Mouse (Mus musculus) adipocyte (in vitro differentiated cells): ENCODE results near the gene Ogfrl1.

ENCODE experiments used
- DNase-seq: peaks from one replicate; pipeline ENCODE4 v3.0.0-alpha.2; 2016; ENCODE audit warnings: low spot score

Ogfrl1 gene

DNA sequence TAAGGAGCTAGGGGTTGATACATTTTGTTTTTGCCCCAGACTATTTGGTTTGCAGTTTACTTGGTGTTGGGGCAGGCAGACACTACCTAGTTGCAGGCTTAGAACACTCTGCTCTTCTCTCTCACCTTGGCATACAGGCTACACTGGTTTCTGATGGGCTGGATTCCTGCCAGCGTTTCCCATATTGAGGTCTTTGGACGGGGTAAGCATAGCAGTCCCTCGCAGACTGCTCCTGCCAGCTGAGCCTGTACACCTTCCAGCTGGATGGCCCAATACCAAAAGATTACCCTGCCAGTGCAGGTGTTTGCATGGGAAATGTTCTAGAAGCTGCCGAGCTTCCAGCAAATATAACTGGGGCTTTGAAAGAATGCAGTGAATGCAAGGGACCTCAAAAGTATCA, 45.8 kb downstream of the Ogfrl1 start:
- no peak for DNase-seq

DNA sequence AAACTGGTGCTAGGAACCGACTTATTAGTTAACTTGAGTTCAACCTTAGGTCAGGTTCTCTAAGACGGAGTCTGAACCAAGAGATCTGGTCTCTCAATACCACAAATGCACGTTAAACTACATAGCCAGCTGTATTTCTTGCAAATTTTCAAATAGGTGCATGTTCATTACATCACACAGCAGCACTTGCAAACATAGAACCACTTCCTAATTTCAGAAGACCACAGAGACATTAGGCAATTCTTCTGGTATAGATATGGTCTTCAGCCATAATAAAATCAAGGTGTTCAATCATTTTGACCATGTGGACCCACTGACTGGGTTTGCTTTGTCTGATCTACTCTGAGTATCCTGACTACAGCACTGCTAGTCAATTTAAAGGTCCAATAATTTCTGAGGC, 51.9 kb downstream of the Ogfrl1 start:
- no peak for DNase-seq

DNA sequence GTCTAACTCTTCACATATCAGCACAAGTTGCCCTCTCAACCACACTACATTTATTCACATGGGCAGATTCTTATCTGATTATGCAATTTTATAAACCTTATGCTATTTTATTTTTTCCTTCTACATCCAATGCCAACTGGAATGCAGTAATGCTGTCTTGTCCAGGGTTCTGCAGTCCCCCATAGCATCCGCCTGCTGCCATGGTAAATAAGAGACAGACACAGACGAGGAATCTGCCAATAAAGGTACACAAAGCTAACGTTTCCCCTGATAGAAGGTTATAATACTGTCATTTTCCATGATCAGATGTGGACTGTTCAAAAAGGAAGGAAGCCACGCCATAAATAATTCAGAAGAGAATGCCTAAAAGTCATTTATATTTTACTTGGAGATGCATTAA, 54.7 kb downstream of the Ogfrl1 start:
- no peak for DNase-seq

DNA sequence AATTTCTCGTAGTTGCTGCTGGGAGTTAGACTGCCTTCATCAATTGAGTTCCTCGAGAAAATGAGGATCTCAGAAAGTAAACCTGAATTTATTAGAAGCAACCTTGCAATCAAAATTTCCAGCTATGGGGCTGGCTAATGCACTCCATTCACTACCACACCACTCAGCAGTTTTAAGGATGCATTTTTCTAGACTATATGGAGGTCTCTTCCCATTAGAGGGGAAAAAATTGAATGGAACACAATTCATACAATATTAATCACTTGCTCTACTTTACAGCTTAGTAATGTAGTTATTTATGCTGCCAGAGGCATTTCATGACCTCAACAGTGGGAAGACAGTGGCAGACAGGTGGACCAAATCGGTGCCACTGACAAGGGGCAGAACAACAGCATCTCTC, 55.3 kb downstream of the Ogfrl1 start:
- DNase-seq = no peak

DNA sequence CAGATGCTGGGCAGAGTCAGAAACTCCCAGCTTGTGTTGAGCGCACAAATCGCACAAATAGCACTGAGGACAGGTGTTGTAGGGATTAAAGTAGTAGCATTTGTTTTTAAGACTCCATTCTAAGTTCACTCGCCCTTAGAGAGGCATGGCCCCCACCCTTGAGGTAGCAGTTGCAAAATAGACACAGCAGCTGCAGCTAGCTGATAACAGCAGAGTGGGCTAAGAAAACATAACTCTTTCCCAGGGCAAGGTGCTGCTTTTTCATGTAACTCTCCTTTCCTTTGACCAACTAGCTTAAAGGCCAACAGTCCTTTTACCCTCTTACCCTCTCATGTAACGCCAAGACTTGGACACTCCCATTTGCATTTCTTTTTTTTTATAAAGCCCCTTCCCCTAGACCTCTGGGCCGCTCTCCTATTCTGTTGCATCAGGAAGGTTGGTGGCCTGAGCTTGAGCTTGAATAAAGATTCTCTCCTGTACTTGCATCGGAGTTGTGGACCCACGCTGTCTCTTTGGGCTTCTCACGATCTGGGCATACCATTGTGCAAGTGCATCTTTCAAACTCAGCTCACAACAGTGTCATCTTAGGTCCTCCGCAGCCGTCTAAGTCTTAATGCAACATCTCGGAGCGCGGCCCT, 61.7 kb downstream of the Ogfrl1 start:
- no peak for DNase-seq

DNA sequence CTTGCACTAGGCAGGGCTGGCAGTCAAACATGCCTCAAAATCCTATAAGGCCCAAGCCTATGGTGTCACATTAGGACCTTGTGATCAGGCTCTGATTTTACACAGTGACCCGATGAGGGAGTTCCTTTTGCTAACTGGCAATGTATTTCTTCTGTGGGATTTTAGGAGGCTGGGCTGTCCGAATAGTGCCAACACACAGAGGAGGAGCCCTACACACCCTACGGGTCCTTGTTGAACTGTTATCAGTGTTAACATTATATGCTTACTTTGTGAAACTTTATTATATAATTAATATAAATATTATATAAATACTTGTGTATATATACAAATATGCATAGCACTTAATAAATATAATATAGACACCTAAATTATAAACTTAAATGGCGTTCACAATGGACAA, 62.5 kb downstream of the Ogfrl1 start:
- DNase-seq = no peak

DNA sequence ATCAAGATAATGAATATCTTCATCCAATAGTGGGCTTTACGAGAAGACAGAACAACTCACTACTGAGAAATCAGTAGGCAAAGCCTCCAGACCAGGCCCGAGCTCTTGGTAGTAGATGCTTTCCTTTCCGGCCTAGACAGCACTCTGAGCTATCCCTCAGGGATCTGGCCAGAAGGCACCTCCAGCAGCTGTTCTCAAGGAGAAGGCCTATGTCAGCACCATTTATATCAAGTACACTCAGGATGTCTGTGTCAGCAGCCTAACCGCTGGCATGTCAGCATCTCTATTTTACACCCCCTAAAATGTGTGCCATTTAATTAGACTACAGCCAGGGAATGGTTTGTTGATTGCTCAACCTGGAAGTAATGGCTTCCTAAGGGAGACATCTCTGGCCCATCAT, 65.4 kb downstream of the Ogfrl1 start:
- no peak for DNase-seq

DNA sequence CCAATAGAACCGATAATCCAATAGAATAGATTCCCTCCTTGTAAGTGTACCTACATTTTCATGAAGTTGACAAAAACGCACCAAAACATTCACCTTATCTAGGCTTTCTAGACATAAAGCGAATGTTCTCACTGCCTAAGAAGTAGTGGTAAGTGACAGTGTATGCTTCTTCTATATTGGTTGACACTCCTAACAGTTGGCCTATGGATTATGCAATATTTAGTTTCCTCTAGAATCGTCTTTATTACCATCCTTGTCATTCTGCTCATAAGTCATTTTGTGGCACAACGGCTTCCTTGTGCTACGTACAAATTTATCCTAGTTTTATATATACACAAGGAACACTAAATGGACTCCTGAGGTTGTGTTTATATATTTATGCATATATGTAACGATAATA, 72.4 kb downstream of the Ogfrl1 start:
- DNase-seq = no peak

DNA sequence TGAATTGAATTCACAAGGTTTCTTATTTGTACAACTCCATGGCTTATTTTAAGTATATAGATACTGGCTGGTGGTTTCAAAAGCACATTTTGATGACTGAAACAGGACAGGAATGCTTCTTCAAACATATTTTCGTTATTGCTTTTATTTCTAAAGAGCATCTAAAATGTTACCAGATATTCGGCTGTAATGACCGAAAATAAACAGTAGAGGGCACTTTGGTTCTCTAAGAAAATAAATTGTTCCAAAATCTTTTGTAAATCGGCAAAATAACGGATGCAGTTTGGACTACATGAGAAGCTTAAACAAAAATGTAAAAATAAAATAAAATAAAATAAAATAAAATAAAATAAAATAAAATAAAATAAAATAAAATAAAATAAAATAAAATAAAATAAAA, 73.3 kb downstream of the Ogfrl1 start:
- peak; percentile 46 for DNase-seq

DNA sequence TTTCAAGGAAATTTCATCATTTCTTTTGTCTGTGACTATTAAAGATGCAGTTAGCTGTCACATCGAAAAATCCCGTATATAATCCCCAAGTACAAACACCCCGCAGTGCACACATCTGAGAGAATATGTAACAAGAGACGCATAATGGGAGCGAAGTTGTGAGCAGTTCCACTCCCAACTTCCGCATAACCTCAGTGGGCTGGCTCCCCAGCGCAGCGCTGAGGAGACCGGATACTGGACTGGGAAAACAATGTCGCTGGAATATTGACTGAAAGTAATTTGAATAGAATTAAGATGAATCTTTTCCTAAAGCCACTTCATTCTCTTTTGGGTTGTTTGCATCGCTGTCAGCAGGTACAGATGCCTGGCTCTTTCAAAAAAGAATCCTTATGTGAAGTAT, 74.3 kb downstream of the Ogfrl1 start:
- DNase-seq = no peak

DNA sequence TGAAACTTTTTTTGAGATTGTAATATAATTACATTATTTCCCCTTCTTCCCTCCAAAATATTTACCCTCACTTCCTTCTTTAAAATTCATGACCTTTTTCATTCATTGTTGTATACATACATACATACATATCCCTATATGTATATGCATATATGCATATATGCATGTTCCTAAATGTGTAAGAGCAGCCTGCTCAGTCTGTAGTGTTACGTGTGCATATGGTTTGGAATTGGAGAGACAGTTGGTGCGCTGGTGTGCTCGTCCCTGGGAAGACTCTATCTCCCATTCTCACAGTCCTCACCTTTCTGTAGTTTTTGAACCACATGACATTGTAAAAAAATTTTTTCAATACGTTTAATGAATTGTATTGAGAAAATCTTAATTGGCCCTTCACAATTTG, 75.4 kb downstream of the Ogfrl1 start:
- DNase-seq = no peak

DNA sequence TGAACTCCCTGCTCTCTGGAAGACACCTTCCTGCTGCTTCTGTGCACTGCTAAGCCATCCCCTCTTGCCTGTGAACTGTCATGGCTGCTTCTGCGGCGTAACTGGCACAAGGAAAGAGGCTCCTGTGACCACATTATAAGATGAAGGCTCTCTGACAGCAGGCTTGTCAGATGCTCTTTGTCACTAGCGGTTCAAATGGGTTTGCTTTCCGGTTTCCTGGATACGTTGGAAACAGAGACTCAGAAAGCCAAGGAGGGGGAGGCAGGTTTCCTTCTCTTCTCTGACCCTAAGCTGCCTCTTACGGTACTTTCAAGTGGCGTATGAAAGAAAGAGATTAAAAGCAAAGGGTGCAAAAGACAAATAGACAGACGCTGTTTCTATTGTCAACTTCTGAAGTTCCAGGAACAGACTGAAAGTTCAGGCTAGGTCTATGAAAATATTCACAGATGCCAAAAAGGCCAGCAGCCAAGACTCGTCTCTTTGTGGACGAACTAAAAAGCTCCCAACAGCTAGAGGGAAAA, 76.2 kb downstream of the Ogfrl1 start:
- DNase-seq = peak; percentile 68

DNA sequence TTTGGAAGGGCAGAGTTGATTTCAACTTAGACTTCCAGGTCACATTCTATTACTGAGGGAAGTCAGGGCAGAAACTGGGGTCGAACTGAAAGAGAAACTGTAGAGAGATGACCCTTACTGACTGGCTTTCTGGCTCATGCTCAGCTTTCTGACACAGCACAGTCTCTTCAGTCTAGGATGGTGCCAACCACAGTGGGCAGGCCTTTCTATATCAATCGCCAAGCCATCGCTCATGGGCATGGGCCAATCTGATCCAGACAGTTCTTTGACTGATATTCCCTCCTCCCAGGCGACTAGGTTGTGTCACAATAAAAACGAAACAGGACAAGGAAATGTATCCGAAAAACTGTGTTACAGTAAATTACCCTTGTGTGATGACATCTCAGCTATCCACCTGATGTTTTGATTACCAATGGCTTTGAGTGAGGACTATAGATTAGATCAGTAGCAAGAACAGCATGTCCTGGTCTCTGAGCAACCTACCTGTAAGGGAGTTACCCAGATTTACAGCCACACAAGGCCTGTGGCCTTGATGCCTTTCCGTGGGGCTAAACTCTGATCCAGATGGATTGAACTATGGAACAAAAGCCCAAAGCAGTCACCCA, 76.9 kb downstream of the Ogfrl1 start:
- DNase-seq = no peak
